Mouse (Mus musculus) E14TG2a.4 (cell line): ENCODE data around the gene Wipf1.

Experiments
- CTCF ChIP-seq: conservative IDR thresholded peaks from 2 replicates; pipeline ENCODE4 v1.5.1; 2014; ENCODE audit warnings: low read length
- NANOG ChIP-seq: IDR thresholded peaks from 2 replicates; pipeline ENCODE4 v1.6.1; 2014; ENCODE audit warnings: borderline replicate concordance, low read length, mixed read lengths
- POU5F1 ChIP-seq: IDR thresholded peaks from 2 replicates; pipeline ENCODE4 v1.6.1; 2014; ENCODE audit warnings: low read length, borderline replicate concordance

DNA sequence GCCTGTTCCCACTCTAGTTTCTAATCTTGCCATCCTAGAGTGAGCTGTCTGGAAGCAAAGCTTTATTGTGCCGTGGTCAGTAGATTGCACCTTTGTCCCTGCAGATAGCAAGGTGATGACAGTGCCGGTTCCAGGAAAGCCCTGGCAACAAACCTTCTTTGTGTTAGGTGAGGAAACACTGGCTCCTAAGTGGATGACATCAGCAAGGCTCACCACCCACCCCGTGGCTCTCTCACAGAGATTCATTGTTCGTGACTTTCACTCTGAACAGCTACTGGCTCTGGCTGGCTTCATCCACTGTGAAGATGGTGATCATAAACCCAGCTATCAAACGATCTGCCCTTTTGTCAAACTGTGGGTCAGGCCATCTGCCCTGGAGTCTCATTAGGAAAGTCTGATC, 113.6 kb downstream of the Wipf1 start:
- TF ChIP-seq CTCF (no peak), NANOG (no peak), POU5F1 (no peak)
